Mouse (Mus musculus): ENCODE results near the gene Acap3.

Acap3 gene

GRCm38 (mm10) chr4:155887674-155888073, 3.9 kb upstream of the Acap3 start:
- DNase-seq, result no peak

GRCm38 (mm10) chr4:155888181-155888580, 3.4 kb upstream of the Acap3 start:
- no peak for DNase-seq

DNA sequence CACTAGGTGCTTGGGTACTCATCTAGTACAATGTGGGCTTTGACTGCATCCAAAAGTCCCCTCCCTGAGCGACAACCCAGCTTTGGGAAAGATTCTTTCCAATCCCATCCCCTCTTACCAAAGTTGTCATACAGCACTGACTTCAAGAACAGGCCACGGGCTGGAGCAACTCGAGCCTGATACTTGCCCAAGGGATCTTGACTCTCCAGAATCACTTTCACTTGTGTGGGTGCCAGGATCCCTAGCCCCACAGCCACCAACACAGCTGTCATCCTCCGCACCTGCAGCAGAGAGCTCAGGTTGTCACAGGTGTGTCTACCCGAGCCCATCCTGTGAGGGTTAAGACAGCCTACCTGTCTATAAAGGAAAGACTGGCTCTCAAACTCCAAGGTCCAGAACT, 2.3 kb upstream of the Acap3 start:
- DNase-seq, result no peak

- peak; percentile 24 for DNase-seq
Measured at GRCm38 (mm10) chr4:155891011-155891471, 581 bp upstream of the Acap3 start.

GRCm38 (mm10) chr4:155892017-155892416, 395 bp downstream of the Acap3 start:
- peak; percentile 86 for DNase-seq

GRCm38 (mm10) chr4:155892438-155893211, 1.0 kb downstream of the Acap3 start:
- DNase-seq, result no peak

GRCm38 (mm10) chr4:155893212-155893690, 1.6 kb downstream of the Acap3 start:
- no peak for DNase-seq

DNA sequence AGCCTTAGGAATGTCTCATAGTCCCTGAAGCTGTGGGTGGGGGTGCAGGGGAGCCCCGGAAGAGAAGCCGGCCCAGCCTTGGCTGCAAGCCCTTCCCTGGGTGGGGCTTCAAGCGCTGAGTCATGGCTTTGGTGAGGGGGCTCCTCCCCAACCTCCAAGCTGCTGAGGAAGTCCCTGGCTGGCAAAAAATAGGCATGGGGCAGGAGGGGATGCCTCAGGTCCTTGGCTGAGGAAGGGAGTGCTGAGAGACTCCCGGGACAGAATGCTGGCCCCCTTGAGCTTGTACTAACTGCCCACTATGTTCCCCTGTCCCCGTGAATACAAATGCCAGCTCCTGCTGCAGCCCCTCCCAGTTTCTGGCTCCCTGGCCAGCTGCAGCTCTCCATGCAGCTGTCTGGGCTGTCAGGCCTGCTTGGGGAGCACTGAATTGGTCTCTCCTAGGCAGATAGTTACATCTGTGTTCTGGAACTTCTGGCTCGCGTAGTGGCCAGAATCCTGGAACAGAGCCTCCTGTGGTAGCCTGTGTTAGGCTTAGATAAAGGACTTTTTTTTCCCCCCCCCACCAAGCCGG, 2.8 kb downstream of the Acap3 start:
- DNase-seq, result peak; percentile 49

GRCm38 (mm10) chr4:155895216-155895615, 3.6 kb downstream of the Acap3 start:
- DNase-seq, result peak; percentile 56

DNA sequence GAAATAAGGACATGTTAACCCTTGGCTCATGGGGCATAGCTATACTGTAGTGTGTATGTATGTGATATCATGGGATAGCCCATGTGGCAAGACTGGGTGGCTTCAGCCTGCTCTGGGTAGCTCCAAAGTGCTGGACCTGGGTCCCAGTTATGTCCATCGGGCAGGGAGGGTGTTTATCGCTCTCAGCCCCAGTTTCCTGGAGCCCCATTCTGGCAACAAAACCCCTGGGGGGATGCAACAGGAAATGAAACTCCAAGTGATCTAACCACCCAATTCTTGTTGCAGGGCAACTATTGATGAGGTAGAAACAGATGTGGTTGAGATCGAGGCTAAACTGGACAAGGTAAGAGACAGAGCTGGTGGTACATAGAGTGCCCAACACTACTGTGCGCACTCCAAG, 4.2 kb downstream of the Acap3 start:
- no peak for DNase-seq

- DNase-seq, result no peak
Measured at GRCm38 (mm10) chr4:155896461-155896860, 4.8 kb downstream of the Acap3 start.

DNA sequence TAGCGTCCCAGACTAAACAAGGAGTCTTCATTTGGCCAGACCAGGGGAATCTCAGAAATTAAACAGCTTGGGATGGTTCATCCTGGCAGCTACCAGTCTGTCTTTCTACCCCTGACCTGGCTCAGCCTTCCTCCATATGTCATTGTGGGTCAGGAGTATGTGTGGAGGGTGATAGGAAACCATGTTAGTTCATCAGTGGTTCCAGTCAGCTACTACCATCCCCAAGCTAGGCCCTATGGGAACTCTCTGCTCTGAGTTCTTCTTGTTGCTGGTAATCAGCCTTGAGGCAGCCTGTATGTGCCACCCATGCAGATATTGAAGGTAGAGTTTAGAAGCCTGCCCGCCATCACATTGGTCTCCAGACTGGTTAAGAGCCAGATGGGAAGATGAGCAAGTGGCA, 6.7 kb downstream of the Acap3 start:
- DNase-seq, result no peak

- DNase-seq, result no peak
Measured at GRCm38 (mm10) chr4:155899355-155899754, 7.7 kb downstream of the Acap3 start.

GRCm38 (mm10) chr4:155901205-155901604, 9.6 kb downstream of the Acap3 start:
- no peak for DNase-seq

DNA sequence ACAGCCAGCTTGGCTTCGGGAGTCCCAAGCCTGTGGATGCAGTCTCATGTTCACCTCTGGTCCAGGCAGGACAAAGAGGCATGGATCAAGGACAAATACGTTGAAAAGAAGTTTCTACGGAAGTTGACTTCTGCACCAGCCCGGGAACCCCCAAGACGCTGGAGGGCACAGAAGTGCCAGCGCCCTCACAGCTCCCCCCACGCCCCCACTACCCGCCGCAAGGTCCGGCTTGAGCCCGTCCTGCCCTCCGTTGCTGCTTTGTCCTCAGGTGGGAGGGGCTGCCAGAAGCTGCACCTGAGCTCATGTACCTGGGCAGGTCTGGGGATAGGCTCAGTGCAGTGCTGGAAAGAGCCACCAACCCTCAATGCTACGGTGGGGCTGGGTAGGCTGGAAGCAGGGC, 11.6 kb downstream of the Acap3 start:
- DNase-seq, result no peak

GRCm38 (mm10) chr4:155904318-155905102, 12.9 kb downstream of the Acap3 start:
- DNase-seq, result no peak

GRCm38 (mm10) chr4:155905634-155906033, 14.0 kb downstream of the Acap3 start:
- DNase-seq, result no peak

- DNase-seq, result no peak
Measured at GRCm38 (mm10) chr4:155906125-155906524, 14.5 kb downstream of the Acap3 start.

GRCm38 (mm10) chr4:155907003-155907402, 15.4 kb downstream of the Acap3 start:
- DNase-seq, result no peak

DNA sequence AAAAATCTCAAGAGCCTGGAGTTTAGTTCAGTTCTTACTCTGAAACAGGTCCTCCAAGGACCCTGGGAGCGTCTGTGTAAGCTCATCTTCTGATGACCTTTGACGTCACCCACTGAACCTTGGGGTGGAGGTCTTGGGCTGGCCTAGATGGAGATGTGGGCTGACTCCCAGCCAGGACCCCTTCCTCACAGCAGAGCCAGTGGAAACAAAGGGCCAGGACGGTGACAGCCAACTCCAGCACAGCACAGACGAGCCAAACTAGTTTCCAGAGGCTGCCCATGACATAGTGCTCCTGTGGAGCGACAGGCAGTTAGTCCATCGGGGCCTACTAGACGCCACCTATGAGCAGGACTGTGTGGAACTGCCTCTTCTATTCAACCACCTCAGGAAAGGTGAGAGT, 16.7 kb downstream of the Acap3 start:
- no peak for DNase-seq

DNA sequence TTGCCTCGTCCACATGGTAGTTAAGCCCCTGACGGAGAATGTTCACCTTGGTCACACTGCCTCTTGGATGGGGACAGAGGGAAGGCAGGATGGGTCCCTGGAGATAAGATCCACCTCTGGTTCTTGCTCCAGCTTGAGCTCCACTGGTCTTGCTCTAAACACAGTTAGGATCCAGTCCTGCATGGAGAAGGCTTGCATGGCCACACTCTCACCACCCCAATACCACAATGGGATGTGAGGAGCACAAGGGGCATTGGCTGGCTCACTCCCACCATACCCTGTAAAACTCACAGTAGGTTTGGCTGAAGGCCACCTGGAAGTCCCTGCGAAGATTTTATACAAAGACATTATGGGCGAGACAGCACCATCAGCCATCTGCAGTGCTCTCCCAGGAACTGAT, 17.1 kb downstream of the Acap3 start:
- no peak for DNase-seq

DNA sequence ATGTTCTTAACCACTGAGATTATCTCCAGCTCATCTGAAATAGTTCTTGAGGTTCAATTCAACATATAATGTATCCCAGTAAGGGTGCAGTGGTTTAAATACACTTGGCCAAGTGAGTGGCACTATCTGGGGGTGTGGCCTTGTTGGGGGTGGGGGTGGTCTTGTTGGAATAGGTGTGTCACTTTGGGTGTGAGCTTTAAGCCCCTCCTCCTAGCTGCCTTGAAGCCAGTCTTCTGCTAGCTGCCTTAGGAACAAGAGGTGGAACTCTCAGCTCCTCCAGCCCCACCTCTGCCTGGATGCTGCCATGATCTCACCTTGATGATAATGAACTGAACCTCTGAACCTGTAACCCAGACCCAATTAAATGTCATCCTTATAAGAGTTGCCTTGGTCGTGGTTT, 40.4 kb downstream of the Acap3 start:
- DNase-seq, result no peak

DNA sequence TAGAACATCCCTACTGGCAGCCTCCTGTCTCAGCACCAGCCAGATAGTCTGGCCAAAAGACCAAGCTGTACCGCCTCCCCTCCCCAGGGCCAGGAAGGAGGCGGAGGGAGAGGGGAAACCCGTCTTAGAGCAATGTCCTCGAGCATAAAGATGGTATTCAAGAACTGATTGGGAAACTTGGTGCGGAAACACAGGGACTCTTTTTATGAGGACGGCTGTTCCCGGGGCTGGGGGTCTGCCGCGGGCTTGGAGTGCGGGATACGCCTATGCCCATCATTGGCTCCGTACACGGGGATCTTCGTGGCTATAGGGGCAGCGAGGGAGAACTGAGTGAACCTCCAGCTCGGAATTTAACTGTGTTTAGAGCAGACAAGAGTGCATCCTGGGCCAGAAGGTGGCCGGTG, 51.4 kb downstream of the Acap3 start:
- DNase-seq, result no peak
